Mouse (Mus musculus) erythroblast, embryonic 14.5 days (primary cell): ENCODE results near the gene Tspan18.

Experiments used
- GATA1 ChIP-seq: IDR thresholded peaks from 2 replicates; pipeline ENCODE4 v1.6.1; 2012; ENCODE audit warnings: low read length, inconsistent platforms, mixed read lengths
- TAL1 ChIP-seq: IDR thresholded peaks from 3 replicates; pipeline ENCODE4 v1.6.1; 2012; ENCODE audit warnings: low read length, inconsistent platforms, mixed read lengths

DNA sequence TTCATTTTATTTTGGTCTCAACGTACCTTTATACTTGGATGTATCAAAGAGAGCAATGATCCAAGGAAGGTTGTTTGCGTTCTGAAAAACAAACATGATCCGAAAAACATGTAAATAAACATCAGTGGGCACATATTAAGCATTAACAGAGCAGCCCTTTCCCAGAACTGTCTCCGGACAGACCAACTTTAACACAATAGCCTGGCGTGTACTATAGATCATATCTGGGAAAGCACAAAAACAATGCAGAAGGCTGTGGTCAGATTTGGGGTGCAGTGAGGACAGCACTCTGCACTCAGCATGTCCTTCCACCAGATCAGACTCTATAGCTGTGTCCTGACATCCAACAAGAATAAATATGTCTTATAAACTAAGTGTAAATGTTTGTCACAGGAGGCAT lies 12.7 kb upstream of the Tspan18 start:
- TF ChIP-seq GATA1 (no peak), TAL1 (no peak)
